Mouse (Mus musculus) 3134 (cell line): Measurements from ENCODE around the gene Ccr10.
"Not testable (repeated sequence)": the region's sequence is repeated elsewhere in the genome, so short reads cannot be mapped to it uniquely, and the experiment has no call there.

Experiments
- DNase-seq: peaks from one replicate; pipeline ENCODE4 v3.0.0-alpha.2; 2011; ENCODE audit warnings: low spot score; ENCODE audit not compliant: insufficient read length; ENCODE audit errors: extremely low read depth

Ccr10 gene

DNA sequence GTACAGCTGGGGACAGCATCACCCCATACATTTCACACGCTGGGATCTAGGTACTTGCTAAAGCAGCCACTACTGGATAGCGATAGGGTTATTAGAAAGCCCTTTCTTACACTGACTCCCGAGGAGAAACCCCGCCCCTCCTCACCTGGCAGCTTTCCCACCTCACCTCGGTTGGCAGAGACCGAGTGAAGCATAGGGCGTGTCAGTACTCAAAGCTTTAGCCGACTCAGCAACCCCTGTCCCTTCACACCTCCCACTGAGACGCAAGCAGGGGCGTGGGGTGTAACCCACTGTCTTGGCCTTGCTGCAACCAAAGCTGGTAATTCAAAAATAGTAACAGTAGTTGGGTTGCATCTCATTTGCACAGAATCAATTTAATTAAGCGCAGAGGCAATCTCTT lies 2.1 kb downstream of the Ccr10 start:
- peak; percentile 79 for DNase-seq

DNA sequence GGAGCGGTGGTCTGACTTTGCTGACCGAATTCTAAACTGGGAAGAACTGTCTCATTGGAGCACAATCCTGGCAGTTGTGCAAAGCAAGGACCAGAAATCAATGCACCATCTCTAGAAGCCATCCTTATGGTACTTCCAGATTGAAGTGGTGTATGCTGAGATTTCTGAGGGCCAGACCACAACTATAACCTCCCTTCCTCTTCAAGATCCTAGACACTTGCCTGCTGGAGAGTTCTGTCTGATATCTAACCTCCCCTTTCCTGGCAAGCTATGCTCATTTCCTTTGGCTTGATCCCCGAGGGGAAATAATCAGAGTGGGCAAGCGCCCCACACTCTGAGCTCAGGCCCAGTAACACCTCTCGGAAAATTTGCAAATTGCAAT lies 2.8 kb downstream of the Ccr10 start:
- DNase-seq, result no peak

DNA sequence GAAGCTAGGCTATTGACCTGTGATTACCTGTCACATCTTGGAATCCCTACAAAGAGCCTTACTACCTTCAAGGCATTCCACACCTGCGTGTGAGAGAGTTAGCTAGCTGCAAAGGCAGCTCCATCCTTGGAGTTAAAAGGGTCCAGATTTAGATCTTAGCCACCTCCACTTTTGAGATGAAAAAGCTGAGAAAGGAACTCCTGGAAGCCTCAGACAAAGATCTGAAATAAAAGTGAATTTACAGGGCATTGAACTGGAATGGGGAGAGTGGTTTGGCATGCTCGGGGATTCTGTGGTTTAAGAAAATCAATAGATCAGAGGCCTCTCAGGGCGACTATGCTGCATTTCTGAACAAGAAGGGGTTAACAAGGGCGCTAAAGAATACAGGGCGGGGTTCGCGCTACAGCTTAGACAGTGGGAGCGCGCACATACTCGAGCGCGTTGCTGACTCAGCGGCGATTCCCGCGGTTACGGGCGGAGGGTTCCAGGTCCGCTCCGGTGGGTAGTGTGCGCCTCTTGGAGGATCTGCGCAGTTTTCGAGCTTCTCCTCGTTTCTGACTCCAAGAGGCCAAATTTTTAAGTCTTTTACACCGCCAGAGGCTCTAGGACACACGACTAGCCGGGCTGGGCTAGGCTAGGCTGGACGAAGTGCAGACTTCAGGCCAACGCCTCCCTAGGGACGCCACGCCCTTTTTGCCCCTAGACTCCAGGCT lies 3.4 kb downstream of the Ccr10 start:
- DNase-seq, result peak; percentile 92

- DNase-seq, result peak; percentile 96
These were observed 4.2 kb downstream of the Ccr10 start, which contains the start of gene Plekhh3 for GRCm38 (mm10) chr11:101170811-101171610. Plekhh3 (minus strand) TSS chr11:101171351.

DNA sequence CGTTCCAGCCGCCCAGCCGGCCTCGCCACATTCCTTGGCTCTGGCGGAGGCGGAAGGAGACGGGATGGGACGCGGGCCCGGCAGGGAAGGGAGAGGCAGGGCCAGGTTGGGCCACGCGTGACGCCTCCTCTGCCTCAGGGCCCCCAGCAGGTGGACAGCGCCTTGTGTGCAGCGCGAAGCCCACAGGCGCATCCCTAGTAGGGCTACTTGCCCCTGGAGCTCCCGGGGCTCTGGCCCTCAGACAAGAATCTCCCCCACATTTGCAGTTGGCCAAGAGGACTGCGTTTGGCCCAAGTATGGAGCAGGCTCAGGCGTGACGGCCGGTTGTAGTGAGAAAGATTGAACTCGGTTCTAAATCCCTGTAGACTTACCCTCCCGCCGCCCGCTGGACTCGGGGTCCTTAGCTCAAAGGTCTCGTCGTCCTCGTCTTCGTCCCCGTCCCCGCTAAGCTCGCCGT lies 4.9 kb downstream of the Ccr10 start, which contains the start of gene Cntnap1:
TSS of gene Cntnap1 (plus strand) at position 170 of the 457 bp plus-strand sequence.
- DNase-seq, result peak; percentile 81

- DNase-seq, result no peak
These were observed 5.7 kb downstream of the Ccr10 start for GRCm38 (mm10) chr11:101169301-101170107.

- peak; percentile 62 for DNase-seq
These were observed 6.8 kb downstream of the Ccr10 start for GRCm38 (mm10) chr11:101168301-101168980.

DNA sequence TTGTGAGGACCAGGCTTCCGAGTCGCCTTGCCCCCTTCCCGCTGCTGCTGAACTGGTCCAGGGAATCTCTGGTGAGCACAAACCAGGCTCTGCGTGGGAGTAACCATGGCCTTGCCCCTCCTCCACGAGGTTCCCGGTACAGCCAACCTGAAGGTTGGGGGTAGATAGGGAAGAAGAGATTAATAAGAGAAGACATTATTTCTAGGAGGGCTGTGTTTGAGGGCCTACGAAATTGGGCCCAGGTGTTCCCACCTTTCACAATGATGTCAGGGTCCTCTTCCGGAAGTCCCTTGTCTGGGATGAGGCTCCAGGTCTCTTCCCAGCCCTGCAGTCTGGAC lies 7.3 kb downstream of the Ccr10 start:
- DNase-seq, result no peak

GRCm38 (mm10) chr11:101167211-101167962 lies 7.9 kb downstream of the Ccr10 start:
- DNase-seq, result no peak

- DNase-seq, result no peak
These were observed 8.9 kb downstream of the Ccr10 start for GRCm38 (mm10) chr11:101166357-101166756.

DNA sequence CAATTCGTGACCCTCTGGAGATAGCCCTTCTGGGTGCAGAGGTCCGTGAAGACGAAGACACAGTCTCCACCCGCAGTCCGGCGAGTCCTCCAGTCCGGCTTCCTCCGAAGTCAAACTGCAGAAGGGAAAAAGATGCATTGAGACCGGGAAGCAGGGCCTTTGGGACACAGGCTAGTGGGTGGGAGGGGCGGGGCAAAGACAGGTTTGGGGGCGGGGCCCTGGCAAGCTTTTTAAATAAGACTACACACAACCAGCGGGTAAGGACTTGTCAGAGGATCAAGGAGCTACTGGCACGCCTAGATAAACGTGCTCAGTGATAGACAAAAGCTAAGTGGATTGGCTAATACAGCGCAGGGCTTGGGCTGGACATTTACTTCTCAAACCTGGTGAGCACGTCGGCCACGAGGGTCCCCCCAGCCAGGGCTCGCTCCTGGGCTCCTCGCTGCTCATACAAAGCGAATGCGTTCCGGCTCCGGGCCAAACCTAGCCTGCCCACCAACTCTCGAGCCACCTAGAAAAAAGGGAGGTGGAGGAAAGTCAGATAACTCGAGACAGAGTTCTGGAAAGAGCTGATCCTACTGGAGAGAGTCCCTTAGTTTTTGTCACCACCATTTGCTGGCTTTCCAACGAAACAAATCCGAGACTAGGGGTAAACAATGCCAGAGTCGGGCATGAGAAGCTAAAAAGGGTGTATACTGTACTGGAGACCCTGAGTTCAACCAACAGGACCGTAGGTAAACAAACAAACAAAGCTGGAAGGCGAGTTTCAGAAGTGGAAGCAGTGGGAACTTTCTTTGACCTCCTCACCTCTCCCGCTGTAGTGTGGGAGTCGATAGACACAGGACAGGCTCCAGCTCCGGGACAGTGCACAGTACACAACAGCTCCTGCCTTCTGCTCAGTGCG lies 10.3 kb downstream of the Ccr10 start:
- DNase-seq, result no peak

DNA sequence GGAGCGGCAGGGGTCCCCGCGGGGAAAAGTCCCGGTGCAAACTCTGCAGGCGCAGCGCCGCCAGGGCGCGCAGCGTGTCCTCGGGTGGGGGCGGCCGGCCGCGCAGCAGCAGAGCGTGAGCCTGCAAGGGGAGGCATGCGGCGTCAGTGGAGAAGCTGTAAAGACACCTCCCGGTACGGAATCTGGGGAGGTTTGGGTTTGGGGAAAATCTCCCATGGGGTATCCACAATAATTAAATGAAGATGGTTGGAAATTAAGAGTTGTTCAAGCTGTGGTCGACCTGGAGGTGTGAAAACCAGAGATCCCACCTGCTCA lies 10.9 kb downstream of the Ccr10 start:
- no peak for DNase-seq

- no peak for DNase-seq
These were observed 11.5 kb downstream of the Ccr10 start for GRCm38 (mm10) chr11:101163476-101164350.

GRCm38 (mm10) chr11:101162772-101163171 lies 12.5 kb downstream of the Ccr10 start:
- no peak for DNase-seq

GRCm38 (mm10) chr11:101162301-101162700 lies 12.9 kb downstream of the Ccr10 start:
- DNase-seq, result no peak

DNA sequence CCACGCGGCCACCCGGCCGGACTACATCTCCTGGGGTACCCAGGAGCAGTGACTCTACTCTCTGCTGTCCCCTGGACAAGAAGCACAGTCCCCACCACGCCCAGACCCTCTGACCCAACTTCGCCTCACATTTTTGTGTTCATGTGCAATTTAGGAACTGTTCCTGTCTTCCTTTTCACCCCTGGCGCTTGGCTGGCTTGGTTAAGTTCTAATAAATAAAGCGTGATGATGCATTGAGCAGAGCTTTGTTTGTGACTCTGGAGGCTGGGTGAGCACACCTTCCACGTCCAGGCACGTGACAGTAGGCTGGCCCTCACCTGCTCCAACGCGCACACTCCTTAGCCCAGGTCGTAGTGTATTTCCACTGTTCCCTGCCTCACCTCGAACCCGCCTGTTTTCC lies 13.7 kb downstream of the Ccr10 start:
- no peak for DNase-seq

DNA sequence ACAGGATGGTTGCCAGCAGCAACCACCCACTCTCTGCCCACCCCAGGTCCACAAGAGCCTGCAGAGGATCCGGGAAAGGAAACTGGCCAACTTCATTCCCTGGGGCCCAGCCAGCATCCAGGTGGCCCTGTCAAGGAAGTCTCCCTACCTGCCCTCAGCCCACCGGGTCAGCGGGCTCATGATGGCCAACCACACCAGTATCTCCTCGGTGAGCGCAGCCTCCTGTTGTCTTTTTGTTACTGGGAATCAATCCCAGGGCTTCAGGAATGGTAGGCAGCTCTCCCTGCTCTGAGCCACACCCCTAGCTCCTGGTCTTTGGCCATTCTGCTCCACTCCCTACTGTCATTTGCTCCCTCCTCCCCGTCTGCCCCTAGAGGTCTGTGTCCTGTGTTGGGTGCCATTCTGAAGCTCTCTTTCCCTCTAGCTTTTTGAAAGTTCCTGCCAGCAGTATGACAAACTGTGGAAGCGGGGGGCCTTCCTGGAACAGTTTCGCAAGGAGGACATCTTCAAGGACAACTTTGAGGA lies 14.2 kb downstream of the Ccr10 start:
- not testable (repeated sequence) for DNase-seq

GRCm38 (mm10) chr11:101160151-101160550 lies 15.1 kb downstream of the Ccr10 start:
- DNase-seq, result not testable (repeated sequence)
